ENCODE assay signal across 19 mouse cellular contexts in genomic region chr9:67361511-67361910, GRCm38 (mm10).
DNase-seq lines count a peak whose midpoint lies in the region; ATAC-seq and TF ChIP-seq lines count a peak whose summit lies in the region.
"Had no signal": no experiment of that assay in that cellular context is flagged by ENCODE, and none has a peak within 500 bp of the region (broad histone marks: within the 10 kb centered on the region; RNA-seq: fewer than 3 reads in every experiment).

No protein-coding gene starts in this region.

- no peak overlapping the region for H3K4me2 ChIP-seq in hindbrain, postnatal 0 days (ENCODE audit: low read depth, low read length)
- no peak overlapping the region for H3K4me2 ChIP-seq in forebrain, embryonic 14.5 days (ENCODE audit: low read length)
- H3K4me2 ChIP-seq: embryonic facial prominence, embryonic 13.5 days; hindbrain, embryonic 13.5 days; intestine, embryonic 15.5 days had no signal

- 49% methylated on average over 5 of the region's 5 CpGs for WGBS in hindbrain, postnatal 0 days
- WGBS in hindbrain, embryonic 10.5 days: 93% methylated on average over 5 of the region's 5 CpGs
- WGBS in forebrain, embryonic 14.5 days: 34% methylated on average over 5 of the region's 5 CpGs

- H3K27ac ChIP-seq in hindbrain, postnatal 0 days: 0 out of 2 replicates have a peak overlapping the region, but pooled peaks have one; percentile 5
- H3K27ac ChIP-seq in hindbrain, embryonic 10.5 days: no peak overlapping the region
- no peak overlapping the region for H3K27ac ChIP-seq in forebrain, embryonic 14.5 days (ENCODE audit: low read depth, low read length)
- H3K27ac ChIP-seq: embryonic facial prominence, embryonic 13.5 days; heart, embryonic 10.5 days; hindbrain, embryonic 13.5 days; intestine, embryonic 15.5 days had no signal

- no peak for TF ChIP-seq CTCF in hindbrain, postnatal 0 days (IDR thresholded peaks at IDR 0.05; ENCODE audit: low read depth)

- no peak overlapping the region for H3K4me3 ChIP-seq in hindbrain, postnatal 0 days (ENCODE audit: low read length)
- no peak overlapping the region for H3K4me3 ChIP-seq in hindbrain, embryonic 10.5 days
- H3K4me3 ChIP-seq in forebrain, embryonic 14.5 days (ENCODE audit: low read depth, low read length): no peak overlapping the region
- H3K4me3 ChIP-seq: embryonic facial prominence, embryonic 13.5 days; heart, embryonic 10.5 days; hindbrain, embryonic 13.5 days; intestine, embryonic 15.5 days had no signal

- H3K4me1 ChIP-seq in hindbrain, postnatal 0 days (ENCODE audit: insufficient read depth, low read length): no peaks in the 10 kb centered on the region
- no peaks in the 10 kb centered on the region for H3K4me1 ChIP-seq in hindbrain, embryonic 10.5 days (replicated peaks)
- H3K4me1 ChIP-seq in forebrain, embryonic 14.5 days (ENCODE audit: control insufficient read depth, insufficient read depth, low read length): peaks cover 3% of the 10 kb centered on the region; the same call in 1 of the 2 replicates
- H3K4me1 ChIP-seq: heart, embryonic 10.5 days; hindbrain, embryonic 13.5 days; intestine, embryonic 15.5 days had no signal

- H3K27me3 ChIP-seq in hindbrain, postnatal 0 days (ENCODE audit: insufficient read depth, low read length): no peaks in the 10 kb centered on the region
- H3K27me3 ChIP-seq in hindbrain, embryonic 10.5 days (ENCODE audit: insufficient read depth, poor library complexity, severe bottlenecking): no peaks in the 10 kb centered on the region
- no peaks in the 10 kb centered on the region for H3K27me3 ChIP-seq in forebrain, embryonic 14.5 days (replicated peaks; ENCODE audit: control insufficient read depth, insufficient read depth, low read length)
- H3K27me3 ChIP-seq: embryonic facial prominence, embryonic 13.5 days; hindbrain, embryonic 13.5 days; intestine, embryonic 15.5 days had no signal

- ATAC-seq in hindbrain, postnatal 0 days: no peak
- ATAC-seq in forebrain, embryonic 14.5 days: peak; percentile 67; the same call in 1 of the 2 replicates
- ATAC-seq: intestine, embryonic 15.5 days had no signal

- peak; percentile 32 for DNase-seq in hindbrain, postnatal 0 days (ENCODE audit: low spot score)
- DNase-seq in hindbrain, embryonic 10.5 days (ENCODE audit: low spot score): no peak
- DNase-seq in brain, adult 2 months (ENCODE audit: low read depth, low spot score): peak; percentile 33
- DNase-seq in forebrain, embryonic 14.5 days (ENCODE audit: low spot score): peak; percentile 70
- peak; percentile 13 for DNase-seq in telencephalon, adult 2 months (ENCODE audit: low read depth, low spot score)
- no peak for DNase-seq in B cell, adult 2 months
- DNase-seq: adrenal gland, adult 8-10 months; adrenal gland, postnatal 36 days; cerebellum, adult 18-20 months; cerebellum, adult 9-11 months; cerebellum, postnatal 36 days; gastrocnemius, postnatal 10 days; heart, adult 18-20 months; heart, postnatal 10 days; heart, postnatal 4 days had no signal

- 0 out of 2 replicates have a peak overlapping the region, but pooled peaks have one; percentile 13 for H3K9ac ChIP-seq in hindbrain, postnatal 0 days (replicated peaks; ENCODE audit: low read length)
- H3K9ac ChIP-seq in forebrain, embryonic 14.5 days (ENCODE audit: low read length): no peak overlapping the region
- H3K9ac ChIP-seq: embryonic facial prominence, embryonic 13.5 days; hindbrain, embryonic 13.5 days; intestine, embryonic 15.5 days had no signal

- H3K36me3 ChIP-seq in hindbrain, postnatal 0 days (ENCODE audit: insufficient read depth, low read length): no peaks in the 10 kb centered on the region; the same call in 1 of the 2 replicates
- peaks cover 17% of the 10 kb centered on the region for H3K36me3 ChIP-seq in hindbrain, embryonic 10.5 days
- no peaks in the 10 kb centered on the region for H3K36me3 ChIP-seq in forebrain, embryonic 14.5 days (ENCODE audit: control insufficient read depth, insufficient read depth, low read length)
- H3K36me3 ChIP-seq: intestine, embryonic 15.5 days had no signal

- no peaks in the 10 kb centered on the region for H3K9me3 ChIP-seq in hindbrain, postnatal 0 days (ENCODE audit: low read length)
- no peaks in the 10 kb centered on the region for H3K9me3 ChIP-seq in hindbrain, embryonic 10.5 days
- H3K9me3 ChIP-seq in forebrain, embryonic 14.5 days (replicated peaks; ENCODE audit: control insufficient read depth, low read length): no peaks in the 10 kb centered on the region
- H3K9me3 ChIP-seq: heart, embryonic 10.5 days; hindbrain, embryonic 13.5 days; intestine, embryonic 15.5 days had no signal

Comparison
In these comparisons a context has a peak if more than half of its experiments do, and no peak if none do; other contexts are left out.
1. DNase-seq: peak in hindbrain, postnatal 0 days (single experiment), brain, adult 2 months (single experiment), forebrain, embryonic 14.5 days (single experiment) and telencephalon, adult 2 months (single experiment); none in hindbrain, embryonic 10.5 days (single experiment) and B cell, adult 2 months (0 of 2).